Comparison of ENCODE assay signal across 8 mouse cellular contexts in genomic region chr7:100879595-100879994, GRCm38 (mm10). TPM values are rescaled to one million over a fixed set of nuclear protein-coding genes. Genes with fewer than 3 reads are reported as not detected.
A peak's percentile ranks its signal among the peaks of the same experiment; 100 is the strongest.
DNase-seq lines count a peak whose midpoint lies in the region; ATAC-seq and TF ChIP-seq lines count a peak whose summit lies in the region.

No protein-coding gene starts in this region.

- TF ChIP-seq CTCF in CH12.LX (conservative IDR thresholded peaks at IDR 0.05 in 1 of 2, IDR thresholded peaks at IDR 0.05 in 1 of 2; ENCODE audit: low read depth in 2 of 2, low read length in 2 of 2): peak in 1 of 2 experiments; percentile 75; a peak in 2 of 4 replicates

- H3K4me3 ChIP-seq in CH12.LX (replicated peaks in 1 of 3; ENCODE audit: low read depth in 2 of 3, low read length in 2 of 3, poor library complexity in 1 of 3): peak overlapping the region in 2 of 3 experiments; percentile 13 to 35
- no peak overlapping the region for H3K4me3 ChIP-seq in kidney, embryonic 16.5 days (ENCODE audit: low read length)

- DNase-seq in 3T3-L1 (ENCODE audit: low read depth, low spot score) (peak; percentile 62), CH12.LX (ENCODE audit: extremely low read depth) (peak; percentile 83)
- DNase-seq in cerebellum, adult 9-11 months: peak; percentile 41
- peak; percentile 82 to 90 for DNase-seq in lung, postnatal 4 days
- peak; percentile 67 for DNase-seq in spleen, adult 12 weeks (ENCODE audit: low spot score)

- H3K4me1 ChIP-seq in CH12.LX (ENCODE audit: control insufficient read depth in 1 of 2, insufficient read depth in 2 of 2): peaks cover 25 to 58% of the 10 kb centered on the region in 2 experiments
- H3K4me1 ChIP-seq in kidney, embryonic 16.5 days (ENCODE audit: insufficient read depth, low read length): 0 out of 2 replicates have a peak, but pooled peaks cover 2% of the 10 kb centered on the region

- TF ChIP-seq POLR2A in CH12.LX (IDR thresholded peaks at IDR 0.05; ENCODE audit: low read depth, low read length): peak; percentile 18; the same call in 1 of the 2 replicates

- no peaks in the 10 kb centered on the region for H3K27me3 ChIP-seq in CH12.LX (replicated peaks)
- no peaks in the 10 kb centered on the region for H3K27me3 ChIP-seq in kidney, embryonic 16.5 days (ENCODE audit: insufficient read depth, low read length)

- dilution Hi-C loops in CH12.LX (cut with MboI; ENCODE audit: extremely low pct_ligation_motif_present, extremely low pct_unique_long_range_greater_than_20kb, low sequenced_read_pairs): no loop called here

- no peak for TF ChIP-seq RAD21 in CH12.LX (IDR thresholded peaks at IDR 0.05; ENCODE audit: low read depth, low read length)

- H3K4me2 ChIP-seq in CH12.LX (ENCODE audit: insufficient read depth, low read depth, poor library complexity, severe bottlenecking): no peak overlapping the region; the same call in 1 of the 2 replicates
- no peak overlapping the region for H3K4me2 ChIP-seq in kidney, embryonic 16.5 days (replicated peaks; ENCODE audit: low read depth, low read length)

- no peak overlapping the region for H3K27ac ChIP-seq in CH12.LX (ENCODE audit: insufficient read depth, low read depth)
- no peak overlapping the region for H3K27ac ChIP-seq in kidney, embryonic 16.5 days (ENCODE audit: low read length)

- peak overlapping the region; percentile 5; the same call in 1 of the 2 replicates for H3K9ac ChIP-seq in CH12.LX (ENCODE audit: insufficient read depth, low read depth)
- no peak overlapping the region for H3K9ac ChIP-seq in kidney, embryonic 16.5 days (replicated peaks; ENCODE audit: low read length)

- no peaks in the 10 kb centered on the region for H3K9me3 ChIP-seq in CH12.LX (replicated peaks; ENCODE audit: low read length)
- no peaks in the 10 kb centered on the region for H3K9me3 ChIP-seq in kidney, embryonic 16.5 days (ENCODE audit: low read length)

- no peak for TF ChIP-seq EP300 in CH12.LX (IDR thresholded peaks at IDR 0.05; ENCODE audit: low read length)

- H3K36me3 ChIP-seq in CH12.LX (replicated peaks in 1 of 2; ENCODE audit: control insufficient read depth in 1 of 2, insufficient read depth in 1 of 2, low read length in 1 of 2): peaks cover 25 to 69% of the 10 kb centered on the region in 2 experiments
- peaks cover 88% of the 10 kb centered on the region for H3K36me3 ChIP-seq in kidney, embryonic 16.5 days (ENCODE audit: insufficient read depth, low read length)

- ATAC-seq in granulocyte monocyte progenitor cell, adult 5-6 weeks (replicated peaks; ENCODE audit: poor library complexity, severe bottlenecking): peak; percentile 89
- 0 out of 2 replicates have a peak, but pooled peaks have one; percentile 11 for ATAC-seq in kidney, embryonic 16.5 days (ENCODE audit: low FRiP score, low TSS enrichment)
- no peak for ATAC-seq in frontal cortex, adult (ENCODE audit: low TSS enrichment)

- in situ Hi-C loops in CH12.LX (cut with MboI; ENCODE audit: low pct_ligation_motif_present, low pct_unique_long_range_greater_than_20kb, low sequenced_read_pairs): no loop called here

- no peaks in the 10 kb centered on the region for H3K79me2 ChIP-seq in CH12.LX (replicated peaks; ENCODE audit: control insufficient read depth, extremely low read depth, insufficient read depth, poor library complexity, severe bottlenecking)

- WGBS in kidney, embryonic 16.5 days: 28% methylated on average over 20 of the region's 20 CpGs

TF ChIP-seq in CH12.LX, 34 proteins besides CTCF, POLR2A, EP300 and RAD21:
- no peak for TF ChIP-seq MAX (IDR thresholded peaks at IDR 0.05; ENCODE audit: low read length)
- 0 out of 2 replicates have a peak, but pooled peaks have one; percentile 36 for TF ChIP-seq CHD2 (IDR thresholded peaks at IDR 0.05; ENCODE audit: low read length)
- TF ChIP-seq RCOR1 (conservative IDR thresholded peaks at IDR 0.05; ENCODE audit: low read depth, low read length): no peak
- no peak for TF ChIP-seq JUND (conservative IDR thresholded peaks at IDR 0.05; ENCODE audit: low read depth, low read length)
- no peak for TF ChIP-seq MEF2A (IDR thresholded peaks at IDR 0.05; ENCODE audit: borderline replicate concordance, low read depth, low read length)
- no peak; the same call in 1 of the 2 replicates for TF ChIP-seq ETS1 (conservative IDR thresholded peaks at IDR 0.05; ENCODE audit: low read depth, low read length)
- peak; percentile 71; the same call in 1 of the 2 replicates for TF ChIP-seq MAZ (IDR thresholded peaks at IDR 0.05; ENCODE audit: low read depth, low read length)
- no peak for TF ChIP-seq MYC (IDR thresholded peaks at IDR 0.05; ENCODE audit: low read depth, low read length)
- TF ChIP-seq MAFK (IDR thresholded peaks at IDR 0.05; ENCODE audit: insufficient replicate concordance, low read length): no peak
- peak; percentile 18; the same call in 1 of the 2 replicates for TF ChIP-seq ELF1 (IDR thresholded peaks at IDR 0.05; ENCODE audit: low read depth, low read length)
- TF ChIP-seq USF2 (conservative IDR thresholded peaks at IDR 0.05; ENCODE audit: low read depth, low read length): no peak
- no peak; the same call in 1 of the 2 replicates for TF ChIP-seq TCF12 (IDR thresholded peaks at IDR 0.05; ENCODE audit: low read depth, low read length)
- no peak for TF ChIP-seq HCFC1 (IDR thresholded peaks at IDR 0.05; ENCODE audit: low read depth, low read length)
- TF ChIP-seq ZNF384 (IDR thresholded peaks at IDR 0.05; ENCODE audit: low read depth, low read length): no peak
- no peak for TF ChIP-seq MXI1 (IDR thresholded peaks at IDR 0.05; ENCODE audit: low read depth, low read length)
- TF ChIP-seq ZC3H11A (IDR thresholded peaks at IDR 0.05; ENCODE audit: low read depth, low read length): no peak
- 0 out of 2 replicates have a peak, but pooled peaks have one; percentile 58 for TF ChIP-seq KAT2A (IDR thresholded peaks at IDR 0.05; ENCODE audit: insufficient replicate concordance, low read length)
- peak; percentile 37; the same call in 1 of the 2 replicates for TF ChIP-seq IRF4 (IDR thresholded peaks at IDR 0.05; ENCODE audit: low read depth, low read length)
- no peak for TF ChIP-seq GABPA (IDR thresholded peaks at IDR 0.05; ENCODE audit: insufficient replicate concordance, low read depth, low read length)
- TF ChIP-seq E2F4 (IDR thresholded peaks at IDR 0.05; ENCODE audit: insufficient replicate concordance, low read depth, low read length): no peak
- no peak for TF ChIP-seq ZKSCAN1 (IDR thresholded peaks at IDR 0.05; ENCODE audit: borderline replicate concordance, low read depth, low read length)
- TF ChIP-seq BHLHE40 (IDR thresholded peaks at IDR 0.05; ENCODE audit: low read depth, low read length): 0 out of 2 replicates have a peak, but pooled peaks have one; percentile 15
- no peak for TF ChIP-seq TBP (conservative IDR thresholded peaks at IDR 0.05; ENCODE audit: low read depth, low read length)
- 0 out of 2 replicates have a peak, but pooled peaks have one; percentile 23 for TF ChIP-seq ZMIZ1 (IDR thresholded peaks at IDR 0.05; ENCODE audit: low read depth, low read length)
- TF ChIP-seq PAX5 (IDR thresholded peaks at IDR 0.05; ENCODE audit: low read length): no peak
- no peak for TF ChIP-seq USF1 (IDR thresholded peaks at IDR 0.05; ENCODE audit: low read depth, low read length)
- TF ChIP-seq JUN (IDR thresholded peaks at IDR 0.05; ENCODE audit: insufficient read depth, low read depth, low read length): no peak
- TF ChIP-seq SIN3A (IDR thresholded peaks at IDR 0.05; ENCODE audit: low read length): peak; percentile 36; the same call in 1 of the 2 replicates
- peak; percentile 45 for TF ChIP-seq SMC3 (IDR thresholded peaks at IDR 0.05; ENCODE audit: low read depth, low read length)
- no peak for TF ChIP-seq UBTF (IDR thresholded peaks at IDR 0.05; ENCODE audit: low read depth, low read length)
- TF ChIP-seq NRF1 (IDR thresholded peaks at IDR 0.05; ENCODE audit: low read depth, low read length): no peak
- TF ChIP-seq POLR2AphosphoS2 (IDR thresholded peaks at IDR 0.05; ENCODE audit: low read depth, low read length): no peak
- no peak for TF ChIP-seq NELFE (IDR thresholded peaks at IDR 0.05; ENCODE audit: low read depth, low read length)
- TF ChIP-seq CHD1 (IDR thresholded peaks at IDR 0.05; ENCODE audit: low read depth, low read length): no peak

RNA-seq across cellular contexts. Expression of gene Relt, which starts 16.3 kb away (rescaled TPM):
- total RNA-seq in CH12.LX (2012; rRNA removed) (27.7 and 29.9 TPM in 2 replicates), CH12.LX (2014; rRNA removed) (24.5 and 25.7 TPM in 2 replicates)
- polyA plus RNA-seq in CH12.LX (2012; ENCODE audit: insufficient read length, low read depth): 24.9 and 31.1 TPM in 2 replicates
- 12.5 and 13.4 TPM in 2 replicates for total RNA-seq in granulocyte monocyte progenitor cell, adult 5-6 weeks (2014; fragmentation: Nextera tagmentation)
- 9.8 and 12.1 TPM in 2 replicates for total RNA-seq in granulocyte monocyte progenitor cell, adult 5-6 weeks (2017)
- polyA plus RNA-seq in kidney, embryonic 16.5 days (2015; fragmentation: Nextera tagmentation; extraction: Ambion mirVana): 3.8 and 4.8 TPM in 2 replicates

RNA-seq across cellular contexts. Expression of gene Arhgef17, which starts 52.3 kb away (rescaled TPM):
- total RNA-seq in CH12.LX (2012; rRNA removed) (4.6 and 6.7 TPM in 2 replicates), CH12.LX (2014; rRNA removed) (2.3 and 2.6 TPM in 2 replicates)
- 5.2 and 5.6 TPM in 2 replicates for polyA plus RNA-seq in CH12.LX (2012; ENCODE audit: insufficient read length, low read depth)
- 0.30 TPM in 1 of 2 replicates, not detected in the other for total RNA-seq in granulocyte monocyte progenitor cell, adult 5-6 weeks (2014; fragmentation: Nextera tagmentation)
- total RNA-seq in granulocyte monocyte progenitor cell, adult 5-6 weeks (2017): not detected in 2 replicates
- 10.7 and 10.8 TPM in 2 replicates for polyA plus RNA-seq in kidney, embryonic 16.5 days (2015; fragmentation: Nextera tagmentation; extraction: Ambion mirVana)
